Mouse (Mus musculus) stomach, postnatal 0 days (tissue): ENCODE data around the gene Mei1. TPM values are rescaled to one million over a fixed set of nuclear protein-coding genes. Genes with fewer than 3 reads are reported as not detected.
A peak's percentile ranks its signal among the peaks of the same experiment; 100 is the strongest.

ENCODE experiments used
- ATAC-seq: fragments of 200-750 bp; cut with Nextera tagmentation; 2 replicates; pipeline ENCODE4 v1.8.0; 2017; ENCODE audit not compliant: low FRiP score, low TSS enrichment
- DNase-seq: peaks from one replicate; pipeline ENCODE4 v3.0.0-alpha.2; 2016; ENCODE audit warnings: low spot score
- H3K27ac ChIP-seq: fragments of 300-500 bp; sonication (generic); replicated peaks from 2 replicates; pipeline ENCODE4 v1.5.1; 2014; ENCODE audit warnings: mild to moderate bottlenecking, control low read depth
- H3K27me3 ChIP-seq: fragments of 300-500 bp; sonication (generic); 2 replicates; pipeline ENCODE4 v1.6.1; 2014; ENCODE audit warnings: low read length; ENCODE audit not compliant: control insufficient read depth, insufficient read depth
- H3K36me3 ChIP-seq: fragments of 300-500 bp; sonication (generic); 2 replicates; pipeline ENCODE4 v1.6.1; 2014; ENCODE audit warnings: low read length, mixed read lengths; ENCODE audit not compliant: control insufficient read depth, insufficient read depth
- H3K4me1 ChIP-seq: fragments of 300-500 bp; sonication (generic); replicated peaks from 2 replicates; pipeline ENCODE4 v1.6.1; 2014; ENCODE audit warnings: antibody characterized with exemption; ENCODE audit not compliant: control insufficient read depth, insufficient read depth
- H3K4me2 ChIP-seq: fragments of 300-500 bp; sonication (generic); replicated peaks from 2 replicates; pipeline ENCODE4 v1.6.1; 2014; ENCODE audit warnings: low read depth, mild to moderate bottlenecking, control low read depth, moderate library complexity
- H3K4me3 ChIP-seq: fragments of 300-500 bp; sonication (generic); 2 replicates; pipeline ENCODE4 v1.5.1; 2014; ENCODE audit warnings: low read depth, low read length, control low read depth
- H3K9ac ChIP-seq: fragments of 300-500 bp; sonication (generic); 2 replicates; pipeline ENCODE4 v1.6.1; 2014; ENCODE audit warnings: mild to moderate bottlenecking, low read length, control low read depth, mixed read lengths
- H3K9me3 ChIP-seq: fragments of 300-500 bp; sonication (generic); 2 replicates; pipeline ENCODE4 v1.6.1; 2016; ENCODE audit warnings: low read length; ENCODE audit not compliant: control insufficient read depth
- CTCF ChIP-seq: IDR thresholded peaks from 2 replicates; pipeline ENCODE4 v1.5.1; 2016; ENCODE audit warnings: antibody characterized with exemption, low read depth, mild to moderate bottlenecking, moderate library complexity
- EP300 ChIP-seq: optimal IDR thresholded peaks from 2 replicates; pipeline ENCODE3; 2016; ENCODE audit warnings: antibody characterized with exemption
- WGBS: fragments of 180-500 bp; shearing (Covaris S2); extraction: QIAGEN DNeasy Blood & Tissue Kit; methylation state at CpG from one replicate; pipeline ENCODE4 v1.1.7; 2014; 5-methylcytosine and 5-hydroxymethylcytosine counted together
- polyA plus RNA-seq: library from polyadenylated mRNA; unstranded; fragments of >200 nt; fragmentation: Nextera tagmentation; extraction: Ambion mirVana; gene quantifications from 2 replicates; pipeline ENCODE4 v1.2.1, GENCODE M21; 2015

The Mei1 gene
- polyA plus RNA-seq, 1 experiment from 2014 or later, result 0.02 TPM

DNA sequence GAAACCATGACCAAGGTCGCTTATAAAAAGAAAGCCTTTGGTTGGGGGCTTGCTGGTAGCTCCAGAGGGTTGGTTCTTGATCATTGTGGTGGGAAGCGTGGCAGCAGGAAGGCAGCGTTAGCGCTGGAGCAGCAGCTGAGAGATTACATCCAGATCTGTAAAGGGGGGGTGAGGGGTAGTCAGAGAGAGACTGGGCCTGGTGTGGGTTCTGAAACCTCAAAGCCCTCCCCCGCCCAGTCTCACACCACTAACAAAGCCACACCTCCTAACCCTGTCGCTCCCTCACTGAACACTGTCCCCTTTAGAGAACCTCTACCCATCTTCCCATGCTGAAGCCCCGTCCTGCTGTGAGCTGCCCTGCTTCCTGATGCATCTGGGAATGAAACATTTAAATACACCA lies 60.8 kb downstream of the Mei1 start:
- no peak overlapping the region for H3K9ac ChIP-seq
- no peak overlapping the region for H3K4me3 ChIP-seq
- no peaks in the 10 kb centered on the region for H3K27me3 ChIP-seq
- no peaks in the 10 kb centered on the region for H3K9me3 ChIP-seq
- H3K27ac ChIP-seq, result no peak overlapping the region
- H3K4me2 ChIP-seq, result no peak overlapping the region
- no peak for DNase-seq
- 69% methylated on average over 7 of the region's 7 CpGs for WGBS
- TF ChIP-seq EP300, result no peak
- no peak for TF ChIP-seq CTCF
- ATAC-seq, result no peak
- peaks cover 3% of the 10 kb centered on the region for H3K36me3 ChIP-seq
- no peaks in the 10 kb centered on the region for H3K4me1 ChIP-seq

DNA sequence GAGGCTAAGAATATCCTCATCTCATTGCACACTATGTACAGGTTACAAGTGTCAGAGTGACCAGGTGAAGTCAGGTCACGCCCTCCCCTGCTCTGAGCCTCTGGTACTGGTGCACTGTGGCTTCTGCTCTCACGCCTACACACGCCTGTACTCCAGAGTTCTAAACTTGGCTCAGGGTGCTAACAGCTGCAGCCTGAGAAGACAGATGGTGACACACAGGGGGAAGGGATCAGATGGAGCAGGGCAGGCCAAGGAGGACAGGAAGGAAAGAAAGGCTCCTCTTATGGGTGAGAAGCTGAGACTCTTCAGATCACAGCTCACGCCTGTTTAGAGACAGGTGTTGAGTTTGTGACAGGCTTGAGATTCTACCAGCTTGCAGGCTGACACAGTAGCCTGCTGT lies 65.6 kb downstream of the Mei1 start:
- no peak overlapping the region for H3K9ac ChIP-seq
- peaks cover 5% of the 10 kb centered on the region for H3K36me3 ChIP-seq
- no peak; the same call in 1 of the 2 replicates for ATAC-seq
- DNase-seq, result no peak
- WGBS, result 76% methylated on average over 4 of the region's 4 CpGs
- H3K4me2 ChIP-seq, result no peak overlapping the region
- TF ChIP-seq EP300 (no peak), CTCF (no peak)
- H3K4me1 ChIP-seq, result no peaks in the 10 kb centered on the region
- H3K4me3 ChIP-seq, result no peak overlapping the region
- H3K27ac ChIP-seq, result no peak overlapping the region
- no peaks in the 10 kb centered on the region for H3K9me3 ChIP-seq
- no peaks in the 10 kb centered on the region for H3K27me3 ChIP-seq

DNA sequence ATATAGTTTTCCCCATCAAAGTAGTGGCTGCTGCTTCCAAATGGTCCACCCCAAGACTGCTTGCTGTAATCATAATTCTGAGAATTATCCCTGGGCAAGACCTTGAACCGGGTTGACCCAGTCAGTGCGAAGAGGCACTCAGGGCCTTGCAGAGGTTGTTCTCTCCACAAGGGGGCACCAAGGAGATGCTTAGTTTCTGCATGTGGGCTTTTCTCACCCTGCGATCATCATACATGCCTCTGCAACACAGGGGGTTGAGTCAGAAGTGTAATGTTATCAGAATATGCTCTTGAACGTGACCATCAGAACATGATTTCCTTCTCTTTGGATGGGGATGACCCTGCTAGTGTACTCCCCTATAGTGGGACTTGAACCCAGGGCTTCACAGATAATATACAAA lies 68.8 kb downstream of the Mei1 start:
- Histone ChIP-seq H3K4me2 (no peak overlapping the region), H3K9ac (no peak overlapping the region), H3K27me3 (no peaks in the 10 kb centered on the region), H3K9me3 (no peaks in the 10 kb centered on the region), H3K27ac (no peak overlapping the region), H3K4me1 (no peaks in the 10 kb centered on the region), H3K36me3 (peaks cover 2% of the 10 kb centered on the region; the same call in 1 of the 2 replicates), H3K4me3 (no peak overlapping the region)
- ATAC-seq, result peak; percentile 49; the same call in 1 of the 2 replicates
- 39% methylated on average over 4 of the region's 4 CpGs for WGBS
- peak; percentile 65 for DNase-seq
- TF ChIP-seq EP300, result no peak
- peak; percentile 89 for TF ChIP-seq CTCF

DNA sequence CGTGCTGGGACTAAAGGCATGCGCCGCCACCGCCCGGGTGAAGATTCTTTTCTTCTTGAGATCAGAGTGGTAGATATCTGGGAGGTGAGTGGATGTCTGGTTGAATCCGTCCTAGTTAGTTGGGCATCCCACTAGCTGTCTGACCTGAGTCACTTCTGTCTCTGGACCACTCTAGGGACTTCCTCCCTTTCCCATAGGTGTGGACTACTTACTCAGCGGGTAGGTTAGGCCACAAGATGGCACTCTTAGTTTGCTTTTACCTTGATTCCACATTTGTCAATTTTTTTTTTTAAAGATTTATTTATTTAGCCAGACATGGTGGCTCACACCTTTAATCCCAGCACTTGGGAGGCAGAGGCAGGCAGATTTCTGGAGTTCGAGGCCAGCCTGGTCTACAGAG lies 69.4 kb downstream of the Mei1 start:
- WGBS, result 88% methylated on average over 8 of the region's 8 CpGs
- Histone ChIP-seq H3K9me3 (no peaks in the 10 kb centered on the region), H3K27ac (no peak overlapping the region), H3K4me1 (no peaks in the 10 kb centered on the region), H3K9ac (no peak overlapping the region), H3K4me3 (no peak overlapping the region), H3K36me3 (peaks cover 2% of the 10 kb centered on the region; the same call in 1 of the 2 replicates), H3K27me3 (no peaks in the 10 kb centered on the region), H3K4me2 (no peak overlapping the region)
- ATAC-seq (no peak), DNase-seq (no peak)
- TF ChIP-seq EP300, result no peak
- TF ChIP-seq CTCF, result peak; percentile 70

DNA sequence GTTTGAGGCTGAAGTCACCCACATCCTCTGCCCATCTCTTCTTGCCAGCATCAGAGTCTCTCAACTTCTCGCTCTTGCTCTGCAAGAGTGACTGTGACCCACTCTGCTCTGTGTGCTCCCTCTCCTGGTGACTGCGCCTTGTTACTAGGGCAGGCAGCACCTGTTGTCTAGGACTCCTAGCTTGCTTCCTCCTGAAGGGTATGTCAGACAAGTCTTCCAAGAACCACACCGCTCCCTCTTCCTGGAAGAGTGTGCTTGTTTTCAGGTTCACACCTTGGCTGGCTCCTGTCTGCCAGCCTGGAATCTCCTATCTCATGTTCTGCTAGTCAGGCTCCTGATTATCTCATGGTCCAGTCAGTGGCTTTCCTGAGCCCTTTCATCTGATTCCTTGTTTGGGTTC lies 70.6 kb downstream of the Mei1 start:
- H3K9me3 ChIP-seq, result no peaks in the 10 kb centered on the region
- no peak overlapping the region for H3K4me2 ChIP-seq
- ATAC-seq (peak; percentile 89), DNase-seq (peak; percentile 82)
- H3K4me1 ChIP-seq, result no peaks in the 10 kb centered on the region
- peak overlapping the region; percentile 73 for H3K27ac ChIP-seq
- no peak overlapping the region for H3K4me3 ChIP-seq
- H3K9ac ChIP-seq, result no peak overlapping the region
- TF ChIP-seq EP300 (no peak), CTCF (peak; percentile 66)
- no peaks in the 10 kb centered on the region for H3K27me3 ChIP-seq
- peaks cover 2% of the 10 kb centered on the region; the same call in 1 of the 2 replicates for H3K36me3 ChIP-seq
- WGBS, result 68% methylated on average over 3 of the region's 3 CpGs

DNA sequence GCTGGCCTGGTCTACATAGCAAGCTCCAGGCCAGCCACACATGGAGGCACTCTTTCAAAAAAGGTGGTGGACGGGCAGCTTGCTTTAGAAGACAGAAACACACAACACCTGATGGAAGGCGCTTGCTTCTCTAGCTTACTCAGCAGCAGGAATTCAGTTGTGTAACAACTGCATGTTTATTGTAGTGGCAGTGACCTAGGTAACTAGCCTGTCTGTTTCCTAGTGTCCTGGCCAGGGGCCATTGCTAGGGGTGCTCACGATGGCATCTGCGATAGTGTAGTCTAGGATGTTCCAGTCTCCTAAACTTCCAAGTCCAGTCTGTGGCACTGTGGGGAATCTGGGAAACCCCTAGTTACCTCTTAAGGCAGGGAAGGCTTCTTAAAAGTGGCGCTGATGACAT lies 74.4 kb downstream of the Mei1 start:
- TF ChIP-seq EP300 (no peak), CTCF (no peak)
- ATAC-seq (no peak), DNase-seq (no peak)
- WGBS, result 81% methylated on average over 5 of the region's 5 CpGs
- Histone ChIP-seq H3K9ac (no peak overlapping the region), H3K27me3 (no peaks in the 10 kb centered on the region), H3K27ac (0 out of 2 replicates have a peak overlapping the region, but pooled peaks have one; percentile 53), H3K4me2 (no peak overlapping the region), H3K9me3 (no peaks in the 10 kb centered on the region), H3K4me3 (no peak overlapping the region), H3K36me3 (no peaks in the 10 kb centered on the region), H3K4me1 (0 out of 2 replicates have a peak, but pooled peaks cover 1% of the 10 kb centered on the region)
